Mouse (Mus musculus) v-Abl transformed pro-B cells (cell line): ENCODE results near the gene Sept5.

ENCODE experiments used
- in situ Hi-C, 2 experiments: fragments of 400-800 bp; cut with MboI; formaldehyde crosslinking; loops; one replicate each; pipeline ENCODE4 v1.15.1; 2025; ENCODE audit not compliant: unreplicated experiment in 2 of 2

Sept5 gene

GRCm38 (mm10) chr16:18633333-18633732 is 3.6 kb upstream of the Sept5 start:
- in situ Hi-C loops, result no loop called here

- in situ Hi-C loops, result no loop called here
Observed at GRCm38 (mm10) chr16:18632816-18633215, 3.1 kb upstream of the Sept5 start.

- in situ Hi-C loops, result no loop called here
Observed at GRCm38 (mm10) chr16:18632059-18632458, 2.3 kb upstream of the Sept5 start.

GRCm38 (mm10) chr16:18631141-18631540 is 1.4 kb upstream of the Sept5 start:
- in situ Hi-C loops, result no loop called here

GRCm38 (mm10) chr16:18630291-18630690 is 537 bp upstream of the Sept5 start:
- in situ Hi-C loops, result no loop called here

GRCm38 (mm10) chr16:18628948-18629340 is 810 bp downstream of the Sept5 start:
- in situ Hi-C loops, result no loop called here

GRCm38 (mm10) chr16:18628206-18628947 is 1.4 kb downstream of the Sept5 start:
- in situ Hi-C loops, result no loop called here

- in situ Hi-C loops, result no loop called here
Observed at GRCm38 (mm10) chr16:18627163-18627562, 2.6 kb downstream of the Sept5 start.

- in situ Hi-C loops, result no loop called here
Observed at GRCm38 (mm10) chr16:18626376-18626878, 3.3 kb downstream of the Sept5 start, which contains the start of gene Gm49601. Gm49601 (minus strand) TSS chr16:18626427.

- in situ Hi-C loops, result no loop called here
Observed at GRCm38 (mm10) chr16:18625791-18626311, 3.9 kb downstream of the Sept5 start.

- in situ Hi-C loops, result no loop called here
Observed at GRCm38 (mm10) chr16:18625097-18625496, 4.7 kb downstream of the Sept5 start.

GRCm38 (mm10) chr16:18624641-18625040 is 5.1 kb downstream of the Sept5 start:
- in situ Hi-C loops, result loop anchor here (25.0 kb wide), 3 partner anchors 487 to 587 kb away; partner anchors contain the start of gene Rtn4r (in 1 of the 2)

GRCm38 (mm10) chr16:18623751-18624540 is 5.8 kb downstream of the Sept5 start:
- in situ Hi-C loops, result loop anchor here (25.0 kb wide), 3 partner anchors 487 to 587 kb away; partner anchors contain the start of gene Rtn4r (in 1 of the 2)

GRCm38 (mm10) chr16:18622916-18623750 is 6.6 kb downstream of the Sept5 start:
- in situ Hi-C loops, result loop anchor here (25.0 kb wide), 3 partner anchors 486 to 586 kb away; partner anchors contain the start of gene Rtn4r (in 1 of the 2)

GRCm38 (mm10) chr16:18622019-18622418 is 7.7 kb downstream of the Sept5 start, which contains the start of gene Gp1bb:
Gp1bb (minus strand) TSS chr16:18622403.
- in situ Hi-C loops, result loop anchor here (25.0 kb wide), 3 partner anchors 485 to 585 kb away; partner anchors contain the start of gene Rtn4r (in 1 of the 2)

GRCm38 (mm10) chr16:18621362-18622001 is 8.3 kb downstream of the Sept5 start:
- in situ Hi-C loops, result loop anchor here (25.0 kb wide), 3 partner anchors 484 to 584 kb away; partner anchors contain the start of gene Rtn4r (in 1 of the 2)

GRCm38 (mm10) chr16:18620601-18621361 is 9.0 kb downstream of the Sept5 start:
- in situ Hi-C loops, result loop anchor here (25.0 kb wide), 3 partner anchors 483 to 583 kb away; partner anchors contain the start of gene Rtn4r (in 1 of the 2)

GRCm38 (mm10) chr16:18620201-18620600 is 9.6 kb downstream of the Sept5 start:
- in situ Hi-C loops, result loop anchor here (25.0 kb wide), 3 partner anchors 483 to 583 kb away; partner anchors contain the start of gene Rtn4r (in 1 of the 2)
